Mouse (Mus musculus) left cerebral cortex, adult 2 months (tissue): ENCODE data around the gene Stk4. TPM values are rescaled to one million over a fixed set of nuclear protein-coding genes. Genes with fewer than 3 reads are reported as not detected.

ENCODE experiments used
- DNase-seq, 2 experiments: peaks; one replicate each; pipeline ENCODE4 v3.0.0; 2021 to 2022; ENCODE audit warnings: low spot score in 2 of 2, mixed read lengths in 1 of 2; ENCODE audit errors: extremely low spot score in 1 of 2
- H3K27ac ChIP-seq: fragments of 200-600 bp; 2 replicates; pipeline ENCODE4 v1.8.1; 2022
- H3K4me3 ChIP-seq: fragments of 200-600 bp; 2 replicates; pipeline ENCODE4 v1.8.1; 2022
- CTCF ChIP-seq: fragments of 200-600 bp; IDR thresholded peaks from 2 replicates; pipeline ENCODE4 v1.8.1; 2022; ENCODE audit warnings: antibody characterized with exemption, mild to moderate bottlenecking, moderate library complexity
- intact Hi-C: fragments of 180-260 bp; cut with DNase I; formaldehyde crosslinking; loops from one replicate; pipeline ENCODE4 v1.15.1; 2025
- total RNA-seq, 2 experiments: library from RNA; stranded (reverse); gene quantifications; 2 replicates each; pipeline ENCODE4 v1.2.3; 2021

The Stk4 gene
- total RNA-seq, 2 experiments from 2014 or later = 32.4 to 41.9 TPM

GRCm38 (mm10) chr2:164167752-164168570 lies 97.8 kb downstream of the Stk4 start:
- peak in 1 of 2 experiments; percentile 29 for DNase-seq
- TF ChIP-seq CTCF = no peak
- Histone ChIP-seq H3K4me3 (peak overlapping the region; percentile 39), H3K27ac (no peak overlapping the region)
- intact Hi-C loops = no loop called here

GRCm38 (mm10) chr2:164168571-164168946 lies 98.4 kb downstream of the Stk4 start:
- peak; percentile 33 for TF ChIP-seq CTCF
- DNase-seq = peak; percentile 43 to 56
- intact Hi-C loops = no loop called here
- H3K27ac ChIP-seq = no peak overlapping the region
- peak overlapping the region; percentile 39 for H3K4me3 ChIP-seq

- TF ChIP-seq CTCF = no peak
- intact Hi-C loops = loop anchor here (2.0 kb wide), 1 partner anchor 34 kb away; no protein-coding TSS in a partner anchor
These were observed 100.2 kb downstream of the Stk4 start for GRCm38 (mm10) chr2:164170326-164170725.

GRCm38 (mm10) chr2:164170902-164171301 lies 100.8 kb downstream of the Stk4 start, which contains the start of gene Kcns1:
Gene Kcns1 (minus strand): TSS chr2:164171113.
- no peak for TF ChIP-seq CTCF
- peak within 1 kb of the TSS; percentile 36 for H3K4me3 ChIP-seq
- peak within 1 kb of the TSS; percentile 80 for H3K27ac ChIP-seq
- peak in 1 of 2 experiments; percentile 55 for DNase-seq
- intact Hi-C loops = loop anchor here (2.0 kb wide), 1 partner anchor 34 kb away; no protein-coding TSS in a partner anchor

More at GRCm38 (mm10) chr2:164170326-164170725, 100.2 kb downstream of the Stk4 start:
- Histone ChIP-seq H3K27ac (peak overlapping the region; percentile 80), H3K4me3 (peak overlapping the region; percentile 36)
- peak in 1 of 2 experiments; percentile 25 for DNase-seq

GRCm38 (mm10) chr2:164173394-164173793 lies 103.3 kb downstream of the Stk4 start:
- no peak overlapping the region for H3K4me3 ChIP-seq
- intact Hi-C loops = no loop called here
- DNase-seq = no peak
- TF ChIP-seq CTCF = no peak
- peak overlapping the region; percentile 59 for H3K27ac ChIP-seq

GRCm38 (mm10) chr2:164174649-164175395 lies 104.7 kb downstream of the Stk4 start:
- peak overlapping the region; percentile 66 for H3K27ac ChIP-seq
- intact Hi-C loops = loop anchor here (2.0 kb wide), 2 partner anchors 38 to 138 kb away; no protein-coding TSS in a partner anchor
- peak; percentile 52 to 76 for DNase-seq
- no peak overlapping the region for H3K4me3 ChIP-seq
- TF ChIP-seq CTCF = no peak

GRCm38 (mm10) chr2:164175850-164176249 lies 105.7 kb downstream of the Stk4 start:
- DNase-seq = no peak
- no peak overlapping the region for H3K4me3 ChIP-seq
- no peak for TF ChIP-seq CTCF
- intact Hi-C loops = loop anchor here (2.0 kb wide), 2 partner anchors 37 to 137 kb away; no protein-coding TSS in a partner anchor
- peak overlapping the region; percentile 60 for H3K27ac ChIP-seq

GRCm38 (mm10) chr2:164177831-164178230 lies 107.7 kb downstream of the Stk4 start:
- intact Hi-C loops = no loop called here

GRCm38 (mm10) chr2:164180124-164180523 lies 110.0 kb downstream of the Stk4 start:
- intact Hi-C loops = loop anchor here (1.0 kb wide), 1 partner anchor 46 kb away; no protein-coding TSS in a partner anchor
- DNase-seq = peak in 1 of 2 experiments; percentile 7
- peak; percentile 47 for TF ChIP-seq CTCF
- Histone ChIP-seq H3K27ac (no peak overlapping the region), H3K4me3 (no peak overlapping the region)

More at GRCm38 (mm10) chr2:164177831-164178230, 107.7 kb downstream of the Stk4 start:
- TF ChIP-seq CTCF = no peak
- no peak for DNase-seq
- Histone ChIP-seq H3K27ac (no peak overlapping the region), H3K4me3 (no peak overlapping the region)

GRCm38 (mm10) chr2:164180770-164181169 lies 110.6 kb downstream of the Stk4 start:
- DNase-seq = no peak
- TF ChIP-seq CTCF = no peak
- H3K4me3 ChIP-seq = no peak overlapping the region
- intact Hi-C loops = loop anchor here (1.0 kb wide), 1 partner anchor 46 kb away; no protein-coding TSS in a partner anchor
- no peak overlapping the region for H3K27ac ChIP-seq

- no peak within 1 kb of the TSS for H3K4me3 ChIP-seq
- no peak within 1 kb of the TSS for H3K27ac ChIP-seq
- intact Hi-C loops = no loop called here
- DNase-seq = peak in 1 of 2 experiments; percentile 2
- TF ChIP-seq CTCF = no peak
These were observed 112.7 kb downstream of the Stk4 start, which contains the start of gene Wfdc5 for GRCm38 (mm10) chr2:164182692-164183255. Gene Wfdc5 (minus strand): TSS chr2:164182742.
